Mouse (Mus musculus): ENCODE data around the gene Alms1. TPM values are rescaled to one million over a fixed set of nuclear protein-coding genes. Genes with fewer than 3 reads are reported as not detected.
"Not testable (repeated sequence)": the region's sequence is repeated elsewhere in the genome, so short reads cannot be mapped to it uniquely, and the experiment has no call there.

The Alms1 gene
- total RNA-seq, 2 experiments from 2014 or later, result 6.5 to 8.2 TPM

GRCm38 (mm10) chr6:85610511-85610910, 23.2 kb downstream of the Alms1 start:
- Histone ChIP-seq H3K27ac (no peak overlapping the region), H3K4me3 (no peak overlapping the region)
- no peak for DNase-seq (ENCODE audit: low spot score in 2 of 2)
- no peak for TF ChIP-seq CTCF (conservative IDR thresholded peaks at IDR 0.05)

DNA sequence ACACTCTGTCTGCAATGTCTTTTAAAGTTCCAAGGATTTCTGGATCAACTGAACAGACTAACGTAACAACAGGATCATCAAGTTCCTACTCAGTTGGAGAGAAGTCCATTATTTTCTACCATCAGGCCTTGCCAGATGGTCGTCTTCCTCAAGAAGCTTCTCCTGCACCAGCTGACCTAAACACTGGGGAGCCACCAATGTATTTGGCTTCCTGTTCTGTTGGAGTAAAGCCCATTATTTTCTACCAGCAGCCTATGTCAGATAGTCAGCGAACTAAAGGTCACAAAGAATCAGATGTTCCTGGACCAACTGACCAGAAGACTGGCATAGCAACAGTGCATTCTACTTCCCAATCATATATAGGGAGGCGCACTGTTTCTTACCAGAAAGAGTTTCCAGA, 33.5 kb downstream of the Alms1 start:
- DNase-seq (ENCODE audit: low spot score in 2 of 2), result no peak
- no peak for TF ChIP-seq CTCF (conservative IDR thresholded peaks at IDR 0.05)
- Histone ChIP-seq H3K27ac (no peak overlapping the region), H3K4me3 (no peak overlapping the region)

- H3K27ac ChIP-seq, result no peak overlapping the region
- no peak overlapping the region for H3K4me3 ChIP-seq
- DNase-seq (ENCODE audit: low spot score in 2 of 2), result no peak
- TF ChIP-seq CTCF (conservative IDR thresholded peaks at IDR 0.05), result no peak
These were observed 34.3 kb downstream of the Alms1 start for GRCm38 (mm10) chr6:85621600-85621999.

DNA sequence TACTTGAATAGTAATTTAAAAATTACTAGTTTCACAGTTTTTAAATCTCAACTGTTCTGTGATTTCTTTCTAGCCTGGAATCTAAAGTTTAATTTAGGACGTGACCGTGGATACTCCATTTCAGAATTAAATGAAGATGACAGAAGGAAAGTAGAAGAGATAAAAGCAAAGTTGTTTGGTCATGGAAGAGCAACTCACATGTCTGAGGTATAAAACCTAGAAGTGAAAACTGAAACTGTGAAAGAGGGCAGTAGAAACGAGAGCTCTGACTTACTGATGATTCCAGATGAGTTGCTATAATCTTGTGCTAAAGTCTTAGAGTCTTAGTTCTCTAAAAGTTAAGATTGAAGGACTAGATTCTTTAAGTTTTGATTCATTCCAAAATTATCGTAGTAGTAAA, 37.2 kb downstream of the Alms1 start:
- no peak overlapping the region for H3K4me3 ChIP-seq
- TF ChIP-seq CTCF (conservative IDR thresholded peaks at IDR 0.05), result no peak
- DNase-seq (ENCODE audit: low spot score in 2 of 2), result no peak
- no peak overlapping the region for H3K27ac ChIP-seq

- no peak for DNase-seq (ENCODE audit: low spot score in 2 of 2)
- Histone ChIP-seq H3K4me3 (no peak overlapping the region), H3K27ac (no peak overlapping the region)
- TF ChIP-seq CTCF (conservative IDR thresholded peaks at IDR 0.05), result no peak
These were observed 45.8 kb downstream of the Alms1 start for GRCm38 (mm10) chr6:85633165-85633564.

GRCm38 (mm10) chr6:85653244-85653643, 65.9 kb downstream of the Alms1 start:
- no peak for DNase-seq (ENCODE audit: low spot score in 2 of 2)
- no peak overlapping the region for H3K27ac ChIP-seq
- TF ChIP-seq CTCF (conservative IDR thresholded peaks at IDR 0.05), result peak; percentile 66

DNA sequence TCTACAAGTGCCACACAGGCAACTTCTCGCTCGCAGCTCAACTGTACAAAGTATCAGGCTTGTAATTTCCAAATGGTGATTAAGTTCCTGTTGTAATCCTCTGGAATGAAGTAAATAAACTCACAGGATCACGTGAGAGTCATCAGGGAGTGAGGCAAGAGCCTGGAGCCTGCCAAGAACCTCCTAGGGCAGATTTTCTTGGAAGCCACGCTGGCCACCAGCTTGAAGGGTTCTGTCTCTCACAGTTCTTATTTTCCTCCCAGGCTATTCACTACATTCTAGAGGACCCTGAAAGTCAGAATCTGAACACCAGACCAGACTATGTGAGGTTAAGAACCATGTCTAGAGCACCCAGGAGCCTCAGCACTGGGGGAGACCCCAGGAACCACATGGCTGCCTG, 114.6 kb downstream of the Alms1 start:
- not testable (repeated sequence) for H3K27ac ChIP-seq; DNase-seq (ENCODE audit: low spot score in 2 of 2); H3K4me3 ChIP-seq

More at GRCm38 (mm10) chr6:85653244-85653643, 65.9 kb downstream of the Alms1 start:
- no peak overlapping the region for H3K4me3 ChIP-seq

GRCm38 (mm10) chr6:85709206-85709605, 121.9 kb downstream of the Alms1 start:
- not testable (repeated sequence) for H3K4me3 ChIP-seq; DNase-seq (ENCODE audit: low spot score in 2 of 2); H3K27ac ChIP-seq

DNA sequence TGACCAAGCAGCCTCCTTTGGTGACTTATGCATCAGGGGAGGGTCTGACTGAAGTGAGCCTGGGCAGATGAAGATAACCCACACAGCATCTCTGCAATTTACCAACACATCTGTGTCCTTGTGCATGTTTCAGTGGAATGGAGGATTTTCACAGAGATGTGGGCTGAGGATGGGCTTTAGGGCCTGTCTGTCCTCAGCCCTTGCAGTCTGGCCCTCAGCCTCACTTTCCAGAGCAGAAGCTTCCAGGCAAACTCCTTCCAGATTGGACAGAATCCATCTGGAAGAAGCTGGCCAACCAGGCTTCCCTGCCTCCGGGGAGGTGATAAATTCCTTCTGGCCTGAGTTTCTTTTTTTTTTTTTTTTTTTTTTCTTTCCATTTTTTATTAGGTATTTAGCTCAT, 122.3 kb downstream of the Alms1 start:
- not testable (repeated sequence) for H3K27ac ChIP-seq; H3K4me3 ChIP-seq; DNase-seq (ENCODE audit: low spot score in 2 of 2)

DNA sequence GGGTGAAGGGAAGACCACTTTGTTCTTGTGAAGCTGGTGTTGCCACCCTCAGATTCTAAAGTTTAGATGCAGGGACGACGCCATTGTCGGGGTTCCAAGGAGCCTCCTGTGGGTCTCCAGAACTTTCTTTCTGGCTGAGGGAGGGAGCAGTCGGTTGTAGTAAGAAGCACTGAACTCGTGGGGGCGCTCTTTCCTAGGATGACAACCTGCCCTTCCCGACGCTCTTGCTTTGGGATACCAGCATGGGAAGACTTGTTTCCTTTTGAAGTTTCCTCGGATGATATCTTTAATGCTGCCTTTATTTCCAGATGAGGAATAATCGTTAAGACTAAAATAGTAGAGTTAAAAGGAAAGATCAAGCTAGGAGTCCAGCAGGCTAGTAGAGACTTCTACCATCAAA, 125.8 kb downstream of the Alms1 start, which contains the start of gene Nat8f7:
Gene Nat8f7, minus strand, starts transcription at position 101 of the 400 bp plus-strand sequence.
- not testable (repeated sequence) for H3K4me3 ChIP-seq; DNase-seq (ENCODE audit: low spot score in 2 of 2); H3K27ac ChIP-seq
- peak; percentile 38 for TF ChIP-seq CTCF (conservative IDR thresholded peaks at IDR 0.05)

Small RNA genes lying within 50 kb of the gene (microRNA-seq; reads per million reads assigned to microRNA genes)
- gene Gm27317, result 0 reads per million in 2 experiments

Other genes starting within 250 kb of the Alms1 start
- 10 to 100 TPM; 55.1 to 58.2 TPM for gene Rab11fip5, start 212.9 kb upstream of the Alms1 start, total RNA-seq (2021)
- gene Noto, start 163.6 kb upstream of the Alms1 start, total RNA-seq (2021), result not detected
- 10 to 100 TPM; 45.4 to 46.0 TPM for gene Smyd5, start 155.5 kb upstream of the Alms1 start, total RNA-seq (2021)
- gene Cct7, start 136.0 kb upstream of the Alms1 start, total RNA-seq (2021), result 100 to 1,000 TPM; 212 to 216 TPM
- 10 to 100 TPM; 13.1 to 18.2 TPM for gene Pradc1, start 135.6 kb upstream of the Alms1 start, total RNA-seq (2021)
- 10 to 100 TPM; 84.7 to 90.8 TPM for gene Fbxo41, start 84.5 kb upstream of the Alms1 start, total RNA-seq (2021)
- gene Egr4, start 73.9 kb upstream of the Alms1 start, total RNA-seq (2021), result 10 to 100 TPM; 20.5 to 27.6 TPM
- gene Nat8f7, start 125.7 kb downstream of the Alms1 start, total RNA-seq (2021), result 1 to 10 TPM; 3.7 to 4.8 TPM
- 1 to 10 TPM; 1.2 to 3.0 TPM for gene Nat8f3, start 178.2 kb downstream of the Alms1 start, total RNA-seq (2021)
- gene Nat8f6, start 233.4 kb downstream of the Alms1 start, total RNA-seq (2021), result 1 to 10 TPM in 1 of 2 experiments, under 1 TPM in 1; 0.88 to 1.7 TPM
- gene Nat8f5, start 233.4 kb downstream of the Alms1 start, total RNA-seq (2021), result 1 to 10 TPM; 5.6 to 6.8 TPM
- gene Nat8, start 244.6 kb downstream of the Alms1 start, total RNA-seq (2021), result 1 to 10 TPM; 4.6 TPM

Measured in layer of hippocampus, adult 2 months (tissue).